Mouse (Mus musculus) heart, adult 2 months (tissue): Measurements from ENCODE around the gene Arhgef25.

Experiments
- CTCF ChIP-seq: fragments of 200-600 bp; IDR thresholded peaks from 2 replicates; pipeline ENCODE4 v1.8.1; 2022; ENCODE audit warnings: antibody characterized with exemption, mild to moderate bottlenecking, moderate library complexity
- POLR2A ChIP-seq: fragments of 200-500 bp; IDR thresholded peaks from 2 replicates; pipeline ENCODE4 v1.6.1; 2011; ENCODE audit warnings: mild to moderate bottlenecking, low read depth, low read length, control low read depth; ENCODE audit not compliant: insufficient read depth

DNA sequence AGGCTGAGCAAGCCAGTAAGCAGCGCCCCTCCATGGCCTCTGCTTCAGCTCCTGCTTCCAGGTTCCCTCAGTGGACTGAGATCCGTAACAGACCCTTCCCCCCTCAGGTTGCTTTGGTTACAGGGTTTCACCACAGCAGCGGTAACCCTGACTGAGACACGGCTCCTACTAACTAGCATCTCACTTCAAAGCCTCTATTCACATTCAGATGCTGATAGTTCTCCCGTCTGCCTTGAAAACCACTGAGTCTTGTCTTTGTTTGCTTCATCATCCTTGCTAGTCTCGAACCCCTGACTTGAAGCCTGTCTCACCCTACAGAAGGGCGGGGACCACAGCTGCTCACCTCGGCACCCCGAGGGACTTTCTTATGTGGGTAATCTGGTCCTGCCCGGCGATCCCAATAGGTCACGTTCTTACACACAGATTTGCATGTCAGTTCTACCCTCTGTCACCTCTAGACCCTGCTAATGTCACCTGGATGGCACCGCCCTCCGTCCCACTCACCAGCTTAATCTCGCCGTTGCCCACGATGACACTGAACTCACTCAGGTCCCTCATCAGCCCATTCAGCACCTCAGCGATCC is 48.5 kb upstream of the Arhgef25 start:
- TF ChIP-seq CTCF = no peak
- no peak for TF ChIP-seq POLR2A
